Mouse (Mus musculus): ENCODE measurements around the gene Etnppl. TPM values are rescaled to one million over a fixed set of nuclear protein-coding genes. Genes with fewer than 3 reads are reported as not detected.

The Etnppl gene
- polyA plus RNA-seq, 1 experiment, result not detected

GRCm38 (mm10) chr3:130628358-130628757 lies 11.1 kb downstream of the Etnppl start:
- Histone ChIP-seq H3K4me1 (ENCODE audit: control insufficient read depth, insufficient read depth, insufficient read length, low read length) (0 out of 2 replicates have a peak, but pooled peaks cover 2% of the 10 kb centered on the region), H3K4me3 (ENCODE audit: insufficient read depth, low read depth, low read length) (no peak overlapping the region), H3K27ac (replicated peaks; ENCODE audit: low read depth, low read length) (no peak overlapping the region)

DNA sequence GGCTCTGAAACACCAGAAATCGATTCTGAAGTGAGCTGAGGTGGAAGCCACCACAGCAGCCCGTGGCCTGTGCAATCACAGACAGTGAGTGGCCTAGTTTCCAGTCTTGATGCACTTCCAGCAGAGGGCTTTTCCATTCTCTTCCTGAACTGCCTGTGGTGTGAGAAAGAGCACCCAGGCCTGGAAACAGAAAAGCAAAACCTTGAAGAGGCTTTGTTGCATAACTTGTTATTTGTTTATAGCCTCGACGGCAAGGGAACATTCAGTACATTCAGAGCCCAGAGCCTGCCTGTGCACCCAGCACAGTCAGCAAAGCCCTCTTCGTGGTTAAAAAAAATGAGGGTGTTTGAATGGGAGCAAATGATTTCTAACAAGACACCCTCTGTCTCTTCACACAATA lies 16.6 kb downstream of the Etnppl start:
- no peak overlapping the region for H3K27ac ChIP-seq (replicated peaks; ENCODE audit: low read depth, low read length)
- no peak overlapping the region for H3K4me3 ChIP-seq (ENCODE audit: insufficient read depth, low read depth, low read length)

GRCm38 (mm10) chr3:130646110-130646810 lies 29.0 kb downstream of the Etnppl start:
- Histone ChIP-seq H3K4me3 (ENCODE audit: insufficient read depth, low read depth, low read length) (no peak overlapping the region), H3K27ac (replicated peaks; ENCODE audit: low read depth, low read length) (no peak overlapping the region), H3K4me1 (ENCODE audit: control insufficient read depth, insufficient read depth, insufficient read length, low read length) (no peaks in the 10 kb centered on the region)

More for the DNA sequence above, 16.6 kb downstream of the Etnppl start:
- H3K4me1 ChIP-seq (ENCODE audit: control insufficient read depth, insufficient read depth, insufficient read length, low read length), result 0 out of 2 replicates have a peak, but pooled peaks cover 2% of the 10 kb centered on the region

GRCm38 (mm10) chr3:130649569-130649968 lies 32.3 kb downstream of the Etnppl start:
- Histone ChIP-seq H3K4me3 (ENCODE audit: insufficient read depth, low read depth, low read length) (no peak overlapping the region), H3K4me1 (ENCODE audit: control insufficient read depth, insufficient read depth, insufficient read length, low read length) (no peaks in the 10 kb centered on the region), H3K27ac (replicated peaks; ENCODE audit: low read depth, low read length) (no peak overlapping the region)

DNA sequence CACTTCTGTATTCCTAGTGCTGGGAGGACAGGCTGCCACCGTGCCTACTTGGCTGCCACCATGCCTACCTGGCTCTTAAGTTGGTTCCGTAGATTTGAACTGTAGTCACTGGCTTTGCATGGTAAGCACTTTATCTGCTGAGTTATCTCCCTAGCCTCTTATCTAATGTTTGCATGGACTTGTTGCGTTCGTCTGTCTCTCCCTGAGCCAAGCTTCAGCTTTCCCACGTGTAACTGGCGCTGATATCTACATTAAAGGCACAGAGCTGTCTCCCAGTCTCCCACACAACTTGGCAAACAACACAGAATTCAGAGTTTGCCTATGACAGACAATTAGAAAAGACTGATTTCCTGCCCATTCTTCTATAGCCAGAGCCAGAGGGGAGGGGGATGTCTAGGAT lies 43.4 kb downstream of the Etnppl start:
- Histone ChIP-seq H3K4me3 (ENCODE audit: insufficient read depth, low read depth, low read length) (no peak overlapping the region), H3K4me1 (ENCODE audit: control insufficient read depth, insufficient read depth, insufficient read length, low read length) (no peaks in the 10 kb centered on the region), H3K27ac (replicated peaks; ENCODE audit: low read depth, low read length) (no peak overlapping the region)

GRCm38 (mm10) chr3:130662496-130662895 lies 45.2 kb downstream of the Etnppl start:
- Histone ChIP-seq H3K4me1 (ENCODE audit: control insufficient read depth, insufficient read depth, insufficient read length, low read length) (no peaks in the 10 kb centered on the region), H3K27ac (replicated peaks; ENCODE audit: low read depth, low read length) (no peak overlapping the region), H3K4me3 (ENCODE audit: insufficient read depth, low read depth, low read length) (no peak overlapping the region)

DNA sequence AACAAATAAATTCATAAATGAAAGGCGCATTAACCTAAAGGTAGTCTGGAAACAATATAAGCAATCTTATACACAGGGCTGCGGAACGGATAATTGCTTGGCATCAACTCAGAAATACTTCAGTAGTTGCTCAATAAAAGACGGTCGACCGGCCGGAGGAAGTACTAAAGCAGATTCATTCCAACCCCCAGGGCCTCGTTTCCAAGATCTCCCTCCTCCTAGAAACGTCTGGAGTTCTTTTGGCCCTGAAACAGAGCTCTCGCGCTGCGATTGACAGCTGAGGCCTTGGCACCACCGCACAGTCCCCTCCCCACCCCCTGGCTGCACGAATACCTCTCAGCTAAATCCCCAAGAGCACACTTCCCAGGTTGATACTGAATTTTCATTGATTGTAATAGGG lies 54.0 kb downstream of the Etnppl start:
- H3K4me1 ChIP-seq (ENCODE audit: control insufficient read depth, insufficient read depth, insufficient read length, low read length), result no peaks in the 10 kb centered on the region

GRCm38 (mm10) chr3:130677671-130678460 lies 60.6 kb downstream of the Etnppl start:
- Histone ChIP-seq H3K4me1 (ENCODE audit: control insufficient read depth, insufficient read depth, insufficient read length, low read length) (no peaks in the 10 kb centered on the region), H3K27ac (replicated peaks; ENCODE audit: low read depth, low read length) (no peak overlapping the region), H3K4me3 (ENCODE audit: insufficient read depth, low read depth, low read length) (no peak overlapping the region)

More for the DNA sequence above, 54.0 kb downstream of the Etnppl start:
- no peak overlapping the region for H3K4me3 ChIP-seq (ENCODE audit: insufficient read depth, low read depth, low read length)
- no peak overlapping the region for H3K27ac ChIP-seq (replicated peaks; ENCODE audit: low read depth, low read length)

DNA sequence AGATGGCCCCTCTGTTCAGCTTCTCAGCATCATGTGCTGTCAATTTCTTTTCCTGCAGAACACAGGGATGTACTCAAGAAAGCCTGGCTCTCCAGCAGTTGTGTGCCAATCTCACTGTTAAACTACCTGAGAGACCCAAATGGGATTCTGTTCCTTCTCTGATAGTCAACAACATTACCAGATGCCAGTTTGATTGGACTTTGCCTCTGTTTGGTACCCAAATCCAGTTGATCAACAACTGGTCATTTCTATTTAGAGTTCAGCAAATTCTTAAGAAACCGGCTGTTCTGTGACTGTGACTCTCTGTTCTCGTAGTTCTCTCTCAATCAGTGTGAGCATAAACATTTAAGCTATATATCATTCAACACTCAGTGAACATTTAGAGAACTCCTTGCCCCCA lies 64.0 kb downstream of the Etnppl start:
- Histone ChIP-seq H3K27ac (replicated peaks; ENCODE audit: low read depth, low read length) (no peak overlapping the region), H3K4me1 (ENCODE audit: control insufficient read depth, insufficient read depth, insufficient read length, low read length) (no peaks in the 10 kb centered on the region), H3K4me3 (ENCODE audit: insufficient read depth, low read depth, low read length) (no peak overlapping the region)

GRCm38 (mm10) chr3:130682183-130682582 lies 64.9 kb downstream of the Etnppl start:
- Histone ChIP-seq H3K27ac (replicated peaks; ENCODE audit: low read depth, low read length) (no peak overlapping the region), H3K4me3 (ENCODE audit: insufficient read depth, low read depth, low read length) (no peak overlapping the region), H3K4me1 (ENCODE audit: control insufficient read depth, insufficient read depth, insufficient read length, low read length) (no peaks in the 10 kb centered on the region)

- H3K4me1 ChIP-seq (ENCODE audit: control insufficient read depth, insufficient read depth, insufficient read length, low read length), result no peaks in the 10 kb centered on the region
- no peak overlapping the region for H3K4me3 ChIP-seq (ENCODE audit: insufficient read depth, low read depth, low read length)
- H3K27ac ChIP-seq (replicated peaks; ENCODE audit: low read depth, low read length), result no peak overlapping the region
These were observed 66.6 kb downstream of the Etnppl start for GRCm38 (mm10) chr3:130683836-130684235.

GRCm38 (mm10) chr3:130684276-130685013 lies 67.2 kb downstream of the Etnppl start:
- no peak overlapping the region for H3K27ac ChIP-seq (replicated peaks; ENCODE audit: low read depth, low read length)
- no peak overlapping the region for H3K4me3 ChIP-seq (ENCODE audit: insufficient read depth, low read depth, low read length)
- no peaks in the 10 kb centered on the region for H3K4me1 ChIP-seq (ENCODE audit: control insufficient read depth, insufficient read depth, insufficient read length, low read length)

DNA sequence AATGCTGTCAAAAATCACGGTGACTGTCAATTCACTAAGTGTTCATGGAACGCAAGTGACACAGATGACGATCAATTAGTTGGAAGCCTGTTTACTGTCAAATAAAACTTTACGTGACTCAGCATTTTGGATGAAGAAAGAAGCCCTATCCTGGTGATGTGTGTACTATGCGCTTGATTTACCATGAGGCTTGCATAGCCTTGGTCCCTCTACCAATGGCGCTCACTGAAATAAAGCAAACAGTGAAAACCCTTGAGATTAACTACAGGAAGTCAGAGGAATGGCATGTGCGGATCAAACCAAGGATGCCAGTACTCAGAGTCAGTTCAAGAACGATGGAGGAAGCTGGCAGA lies 67.7 kb downstream of the Etnppl start:
- H3K4me1 ChIP-seq (ENCODE audit: control insufficient read depth, insufficient read depth, insufficient read length, low read length), result no peaks in the 10 kb centered on the region
- H3K4me3 ChIP-seq (ENCODE audit: insufficient read depth, low read depth, low read length), result no peak overlapping the region
- no peak overlapping the region for H3K27ac ChIP-seq (replicated peaks; ENCODE audit: low read depth, low read length)

DNA sequence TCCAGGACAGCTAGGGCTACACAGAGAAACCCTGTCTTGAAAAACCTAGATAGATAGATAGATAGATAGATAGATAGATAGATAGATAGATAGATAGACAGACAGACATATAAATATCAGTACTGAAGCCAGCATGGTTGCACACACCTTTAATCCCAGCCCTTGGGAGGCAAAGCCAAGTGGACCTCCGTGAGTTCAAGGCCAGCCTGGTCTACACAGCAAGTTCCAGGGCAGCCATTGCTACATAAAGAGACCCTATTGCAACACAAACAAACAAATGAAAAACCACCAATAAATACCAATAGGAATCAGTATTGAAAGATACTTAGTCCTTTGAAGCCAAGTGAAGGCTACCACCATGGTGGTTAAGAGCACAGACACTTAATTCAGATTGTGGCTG lies 69.8 kb downstream of the Etnppl start:
- no peaks in the 10 kb centered on the region; the same call in 1 of the 2 replicates for H3K4me1 ChIP-seq (ENCODE audit: control insufficient read depth, insufficient read depth, insufficient read length, low read length)

More for the DNA sequence above, 69.8 kb downstream of the Etnppl start:
- Histone ChIP-seq H3K27ac (replicated peaks; ENCODE audit: low read depth, low read length) (no peak overlapping the region), H3K4me3 (ENCODE audit: insufficient read depth, low read depth, low read length) (no peak overlapping the region)
